Mouse (Mus musculus): ENCODE measurements at regions not wholly inside any gene's neighbourhood (a gene's known extent, or its start where the extent isn't known, plus 50 kb on each side); places are given as distances from the start of the nearest gene placed in this dataset.

DNA sequence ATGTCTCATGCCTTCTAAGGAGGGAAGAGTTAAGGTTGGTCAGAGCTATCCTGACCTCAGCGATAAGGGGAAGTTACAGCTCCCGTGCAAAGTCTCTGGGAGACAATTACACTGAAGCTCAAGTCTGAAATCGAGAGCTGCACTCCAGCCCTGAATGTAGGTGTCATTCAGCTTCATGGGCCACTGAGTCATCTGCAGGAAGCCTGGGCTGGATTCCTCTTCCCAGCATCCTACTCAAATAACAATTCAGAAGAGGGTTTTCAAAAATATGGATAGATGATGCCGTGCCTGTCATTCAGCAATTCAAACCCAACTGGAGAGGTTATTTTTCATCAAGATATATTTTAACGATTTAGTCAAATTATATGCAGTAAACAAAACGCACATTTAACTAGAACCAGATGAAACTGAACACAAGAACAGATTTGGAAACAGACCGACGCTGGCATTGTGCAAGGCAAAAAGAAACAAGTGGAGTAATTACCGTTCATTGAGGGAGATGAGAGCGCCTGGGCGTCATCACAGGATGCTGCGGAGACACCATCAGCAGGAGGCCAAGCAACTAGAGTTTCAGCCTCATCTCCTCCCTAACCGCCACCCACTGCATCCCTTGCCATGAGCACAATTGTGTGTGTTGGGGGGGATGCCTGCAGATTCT, 57.8 kb upstream of the Cfap46 start:
- no peak for TF ChIP-seq CTCF (IDR thresholded peaks at IDR 0.05; ENCODE audit: low read depth)
- TF ChIP-seq EP300 (IDR thresholded peaks at IDR 0.05; ENCODE audit: low read depth), result no peak
